Mouse (Mus musculus): ENCODE measurements at regions not wholly inside any gene's neighbourhood (a gene's known extent, or its start where the extent isn't known, plus 50 kb on each side); places are given as distances from the start of the nearest gene placed in this dataset.

DNA sequence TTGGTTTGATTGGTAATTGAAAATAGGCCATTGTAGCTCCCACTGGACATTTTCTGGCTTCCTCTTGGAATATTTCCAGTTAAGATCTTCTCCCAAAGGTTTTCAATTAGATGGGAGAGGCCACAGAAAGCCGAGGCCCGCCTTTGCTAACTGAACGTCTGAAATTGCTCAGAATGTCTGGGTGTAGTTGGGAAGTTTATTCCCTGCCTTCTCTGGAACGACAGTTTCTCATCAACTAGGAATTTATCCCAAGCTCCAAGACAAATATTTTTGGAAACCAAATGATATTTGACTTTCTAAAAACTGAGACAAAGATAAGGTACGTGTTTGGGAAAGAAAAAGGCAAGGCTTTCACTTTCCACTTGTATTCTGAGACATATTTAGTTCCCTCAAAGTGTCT lies 414.4 kb downstream of the Ttll7 start:
- TF ChIP-seq CTCF (IDR thresholded peaks at IDR 0.05; ENCODE audit: low read depth) (no peak), EP300 (IDR thresholded peaks at IDR 0.05; ENCODE audit: low read depth) (no peak)
